In genomic region chr6:49068361-49068760, GRCm38 (mm10) we compare ENCODE assay signal across 30 mouse cellular contexts. TPM values are rescaled to one million over a fixed set of nuclear protein-coding genes. Genes with fewer than 3 reads are reported as not detected.
DNase-seq lines count a peak whose midpoint lies in the region; ATAC-seq and TF ChIP-seq lines count a peak whose summit lies in the region.
"Had no signal": no experiment of that assay in that cellular context is flagged by ENCODE, and none has a peak within 500 bp of the region (broad histone marks: within the 10 kb centered on the region; RNA-seq: fewer than 3 reads in every experiment).

No protein-coding gene starts in this region.

- no peaks in the 10 kb centered on the region for H3K36me3 ChIP-seq in ES-E14 (ENCODE audit: control insufficient read depth, insufficient read depth, low read length, poor library complexity, severe bottlenecking)
- no peaks in the 10 kb centered on the region for H3K36me3 ChIP-seq in forebrain, postnatal 0 days (ENCODE audit: insufficient read depth)
- H3K36me3 ChIP-seq: embryonic facial prominence, embryonic 10.5 days; embryonic facial prominence, embryonic 13.5 days; forebrain, embryonic 12.5 days; forebrain, embryonic 15.5 days; heart, embryonic 12.5 days; heart, embryonic 15.5 days had no signal

- H3K4me1 ChIP-seq in ES-E14 (ENCODE audit: control insufficient read depth in 2 of 2, insufficient read depth in 2 of 2, low read length in 2 of 2, poor library complexity in 1 of 2): peaks cover 0 to 3% of the 10 kb centered on the region in 2 experiments; a peak in 1 of 4 replicates
- peaks cover 6% of the 10 kb centered on the region; the same call in 1 of the 2 replicates for H3K4me1 ChIP-seq in forebrain, postnatal 0 days (ENCODE audit: insufficient read depth)
- H3K4me1 ChIP-seq: heart, embryonic 12.5 days had no signal

- DNase-seq in heart, adult 11 months: peak; percentile 4
- DNase-seq in heart, postnatal 10 days: no peak
- DNase-seq in ES-E14 (ENCODE audit: low read depth, low spot score) (no peak), ZHBTc4 (ENCODE audit: low read depth, low spot score) (peak; percentile 43)
- DNase-seq in thymus, adult 18-20 months: no peak
- no peak for DNase-seq in forebrain, postnatal 0 days
- DNase-seq: adrenal gland, adult 2 months; adrenal gland, postnatal 14 days; B cell, adult 2 months; cerebellum, adult 11 months; cerebellum, adult 2 months; cerebellum, adult 9-11 months; cerebellum, postnatal 25 days; gastrocnemius, postnatal 14 days; heart, adult 18-20 months; heart, postnatal 14 days; heart, postnatal 4 days; kidney, adult 18-20 months had no signal

- in situ Hi-C loops in ES-E14 (cut with MboI; ENCODE audit: low sequenced_read_pairs in 2 of 2, unreplicated experiment in 2 of 2): loop anchor here in 1 of 2 experiments (10.0 kb wide), 1 partner anchor 296 kb away; the partner anchor contains the start of gene Fam221a

- WGBS in forebrain, postnatal 0 days: 44% methylated on average over 4 of the region's 4 CpGs

- H3K9me3 ChIP-seq in ES-E14 (ENCODE audit: control insufficient read depth, insufficient read depth, low read depth, low read length): no peaks in the 10 kb centered on the region
- H3K9me3 ChIP-seq in forebrain, postnatal 0 days (ENCODE audit: low read length): no peaks in the 10 kb centered on the region
- H3K9me3 ChIP-seq: embryonic facial prominence, embryonic 10.5 days; embryonic facial prominence, embryonic 13.5 days; forebrain, embryonic 12.5 days; forebrain, embryonic 15.5 days; heart, embryonic 12.5 days; heart, embryonic 15.5 days had no signal

- no peak for TF ChIP-seq CTCF in forebrain, postnatal 0 days (IDR thresholded peaks at IDR 0.05; ENCODE audit: low read depth)

- no peaks in the 10 kb centered on the region for H3K27me3 ChIP-seq in forebrain, postnatal 0 days (ENCODE audit: insufficient read depth, low read length)
- H3K27me3 ChIP-seq: embryonic facial prominence, embryonic 13.5 days; forebrain, embryonic 12.5 days; forebrain, embryonic 15.5 days; heart, embryonic 12.5 days; heart, embryonic 15.5 days had no signal

- H3K4me2 ChIP-seq in forebrain, postnatal 0 days (ENCODE audit: low read depth): no peak overlapping the region
- H3K4me2 ChIP-seq: embryonic facial prominence, embryonic 13.5 days; forebrain, embryonic 12.5 days; forebrain, embryonic 15.5 days; heart, embryonic 12.5 days; heart, embryonic 15.5 days; hindbrain, embryonic 14.5 days had no signal

- H3K27ac ChIP-seq in ES-E14 (ENCODE audit: insufficient read depth, low read depth, low read length, poor library complexity, severe bottlenecking): no peak overlapping the region
- H3K27ac ChIP-seq in forebrain, postnatal 0 days (ENCODE audit: low read depth, low read length): no peak overlapping the region
- H3K27ac ChIP-seq: embryonic facial prominence, embryonic 10.5 days; embryonic facial prominence, embryonic 13.5 days; forebrain, embryonic 12.5 days; forebrain, embryonic 15.5 days; heart, embryonic 15.5 days; hindbrain, embryonic 14.5 days; hindbrain, postnatal 0 days had no signal

- intact Hi-C loops in heart, postnatal 10 days (cut with DNase I): no loop called here

- peak overlapping the region; percentile 31; the same call in 1 of the 2 replicates for H3K9ac ChIP-seq in ES-E14 (ENCODE audit: insufficient read depth, low read depth, low read length, poor library complexity, severe bottlenecking)
- H3K9ac ChIP-seq in forebrain, postnatal 0 days: no peak overlapping the region
- H3K9ac ChIP-seq: embryonic facial prominence, embryonic 13.5 days; forebrain, embryonic 12.5 days; forebrain, embryonic 15.5 days; heart, embryonic 12.5 days; heart, embryonic 15.5 days; hindbrain, embryonic 14.5 days had no signal

- H3K4me3 ChIP-seq in ES-E14 (ENCODE audit: insufficient read depth in 1 of 2, low read depth in 1 of 2, low read length in 2 of 2, poor library complexity in 1 of 2, severe bottlenecking in 1 of 2): no peak overlapping the region
- H3K4me3 ChIP-seq in forebrain, postnatal 0 days (ENCODE audit: low read depth, low read length): no peak overlapping the region
- H3K4me3 ChIP-seq: embryonic facial prominence, embryonic 10.5 days; embryonic facial prominence, embryonic 13.5 days; erythroblast, embryonic 14.5 days; forebrain, embryonic 12.5 days; forebrain, embryonic 15.5 days; heart, embryonic 12.5 days; heart, embryonic 15.5 days had no signal

- ATAC-seq in forebrain, postnatal 0 days: no peak
- ATAC-seq: forebrain, embryonic 15.5 days; hindbrain, postnatal 0 days; inflammation-experienced regulatory T-cells, adult 6 months; intestine, embryonic 16.5 days had no signal

TF ChIP-seq in ES-E14, 5 proteins besides CTCF, POLR2A, EP300 and RAD21:
- TF ChIP-seq ZC3H11A (IDR thresholded peaks at IDR 0.05; ENCODE audit: borderline replicate concordance, low read depth, low read length): no peak
- TF ChIP-seq MAFK (IDR thresholded peaks at IDR 0.05; ENCODE audit: insufficient read depth, low read depth, low read length): no peak
- no peak for TF ChIP-seq ZNF384 (IDR thresholded peaks at IDR 0.05; ENCODE audit: low read depth, low read length)
- TF ChIP-seq HCFC1 (IDR thresholded peaks at IDR 0.05; ENCODE audit: borderline replicate concordance, insufficient read depth, low read length): no peak
- TF ChIP-seq CHD2 (IDR thresholded peaks at IDR 0.05; ENCODE audit: low read depth, low read length): no peak
TF ChIP-seq in ES-E14: peak in this region for 0.

RNA-seq across cellular contexts. Expression of gene Malsu1, which starts 5.2 kb away (rescaled TPM):
- total RNA-seq in heart, postnatal 10 days (2021): 10 to 100 TPM; 33.1 to 35.1 TPM
- total RNA-seq in ES-E14 (2012; rRNA removed): 27.3 and 28.8 TPM in 2 replicates
- 25.5 and 28.0 TPM in 2 replicates for total RNA-seq in forebrain, postnatal 0 days (2014; rRNA removed)
- polyA plus RNA-seq in forebrain, postnatal 0 days (2015; fragmentation: Nextera tagmentation; extraction: Ambion mirVana): 87.3 and 108 TPM in 2 replicates

RNA-seq across cellular contexts. Expression of gene Gpnmb, which starts 32.0 kb away (rescaled TPM):
- total RNA-seq in heart, postnatal 10 days (2021): under 1 TPM; 0.43 to 0.52 TPM
- 0.63 and 0.89 TPM in 2 replicates for total RNA-seq in ES-E14 (2012; rRNA removed)
- 0.92 and 1.6 TPM in 2 replicates for total RNA-seq in forebrain, postnatal 0 days (2014; rRNA removed)
- polyA plus RNA-seq in forebrain, postnatal 0 days (2015; fragmentation: Nextera tagmentation; extraction: Ambion mirVana): 1.4 and 1.8 TPM in 2 replicates
- total RNA-seq: MEL had no signal

Comparison
In these comparisons a context has a peak if more than half of its experiments do, and no peak if none do; other contexts are left out.
1. DNase-seq: peak in heart, adult 11 months (single experiment) and ZHBTc4 (single experiment); none in heart, postnatal 10 days (0 of 2), ES-E14 (single experiment), thymus, adult 18-20 months (0 of 2) and forebrain, postnatal 0 days (single experiment).